Mouse (Mus musculus) megakaryocyte progenitor cell, adult 5-6 weeks (primary cell): Measurements from ENCODE around the gene Zbtb7a. TPM values are rescaled to one million over a fixed set of nuclear protein-coding genes. Genes with fewer than 3 reads are reported as not detected.

ENCODE experiments used
- total RNA-seq, 2 experiments: library from RNA; stranded (forward) in 1 of 2; stranded (reverse) in 1 of 2; fragments of 157-497, 149-512 nt in 1 of 2; fragments of 200-1000 nt in 1 of 2; gene quantifications; 2 replicates each; pipeline versions ENCODE4 v1.2.3 to v1.2.4; 2015 to 2017

Gene Zbtb7a
- total RNA-seq, 2 experiments from 2014 or later, result 7.7 to 17.4 TPM

Other genes with a start within 250 kb of the Zbtb7a start
Only the 30 nearest of the 31 such genes appear.
- 132 and 150 TPM in 2 replicates for gene Timm13, start 234.3 kb upstream of the Zbtb7a start, total RNA-seq (2015)
- 55.3 and 100 TPM in 2 replicates for gene Timm13, start 234.3 kb upstream of the Zbtb7a start, total RNA-seq (2017)
- gene Lmnb2, start 217.0 kb upstream of the Zbtb7a start, total RNA-seq (2015), result 11.7 and 13.9 TPM in 2 replicates
- 49.3 and 56.9 TPM in 2 replicates for gene Lmnb2, start 217.0 kb upstream of the Zbtb7a start, total RNA-seq (2017)
- gene Gadd45b, start 205.1 kb upstream of the Zbtb7a start, total RNA-seq (2015), result 18.7 and 20.7 TPM in 2 replicates
- 17.6 and 17.9 TPM in 2 replicates for gene Gadd45b, start 205.1 kb upstream of the Zbtb7a start, total RNA-seq (2017)
- gene Gng7, start 120.3 kb upstream of the Zbtb7a start, total RNA-seq (2015), result 0.44 and 0.57 TPM in 2 replicates
- 0.83 and 1.2 TPM in 2 replicates for gene Gng7, start 120.3 kb upstream of the Zbtb7a start, total RNA-seq (2017)
- not detected in 2 replicates for gene Diras1, start 109.6 kb upstream of the Zbtb7a start, total RNA-seq (2015)
- not detected in 2 replicates for gene Diras1, start 109.6 kb upstream of the Zbtb7a start, total RNA-seq (2017)
- 1.9 and 2.3 TPM in 2 replicates for gene Slc39a3, start 97.8 kb upstream of the Zbtb7a start, total RNA-seq (2015)
- 4.2 and 5.0 TPM in 2 replicates for gene Slc39a3, start 97.8 kb upstream of the Zbtb7a start, total RNA-seq (2017)
- gene Sgta, start 75.0 kb upstream of the Zbtb7a start, total RNA-seq (2015), result 27.0 and 37.6 TPM in 2 replicates
- 31.1 and 31.7 TPM in 2 replicates for gene Sgta, start 75.0 kb upstream of the Zbtb7a start, total RNA-seq (2017)
- gene Thop1, start 65.2 kb upstream of the Zbtb7a start, total RNA-seq (2015), result 12.7 and 15.6 TPM in 2 replicates
- 28.0 and 28.7 TPM in 2 replicates for gene Thop1, start 65.2 kb upstream of the Zbtb7a start, total RNA-seq (2017)
- gene Creb3l3, start 36.3 kb upstream of the Zbtb7a start, total RNA-seq (2015), result 0.54 and 0.88 TPM in 2 replicates
- gene Creb3l3, start 36.3 kb upstream of the Zbtb7a start, total RNA-seq (2017), result 0.30 and 0.58 TPM in 2 replicates
- 34.4 and 42.5 TPM in 2 replicates for gene Map2k2, start 29.3 kb upstream of the Zbtb7a start, total RNA-seq (2015)
- gene Map2k2, start 29.3 kb upstream of the Zbtb7a start, total RNA-seq (2017), result 50.1 and 54.9 TPM in 2 replicates
- gene Pias4, start 32.7 kb downstream of the Zbtb7a start, total RNA-seq (2015), result 9.4 and 10.0 TPM in 2 replicates
- gene Pias4, start 32.7 kb downstream of the Zbtb7a start, total RNA-seq (2017), result 9.4 and 9.8 TPM in 2 replicates
- 526 and 599 TPM in 2 replicates for gene Eef2, start 41.4 kb downstream of the Zbtb7a start, total RNA-seq (2015)
- 1,508 and 1,553 TPM in 2 replicates for gene Eef2, start 41.4 kb downstream of the Zbtb7a start, total RNA-seq (2017)
- 15.5 and 17.2 TPM in 2 replicates for gene Dapk3, start 47.8 kb downstream of the Zbtb7a start, total RNA-seq (2015)
- gene Dapk3, start 47.8 kb downstream of the Zbtb7a start, total RNA-seq (2017), result 37.2 and 54.7 TPM in 2 replicates
- gene 4930442H23Rik, start 48.6 kb downstream of the Zbtb7a start, total RNA-seq (2015), result not detected in 2 replicates
- gene 4930442H23Rik, start 48.6 kb downstream of the Zbtb7a start, total RNA-seq (2017), result not detected in 2 replicates
- gene Nmrk2, start 66.8 kb downstream of the Zbtb7a start, total RNA-seq (2015), result not detected in 2 replicates
- gene Nmrk2, start 66.8 kb downstream of the Zbtb7a start, total RNA-seq (2017), result not detected in 2 replicates
- not detected in 2 replicates for gene Atcay, start 95.6 kb downstream of the Zbtb7a start, total RNA-seq (2015)
- not detected in 2 replicates for gene Atcay, start 95.6 kb downstream of the Zbtb7a start, total RNA-seq (2017)
- 0.05 TPM in 1 of 2 replicates, not detected in the other for gene Zfr2, start 97.9 kb downstream of the Zbtb7a start, total RNA-seq (2015)
- 0.17 TPM in 1 of 2 replicates, not detected in the other for gene Zfr2, start 97.9 kb downstream of the Zbtb7a start, total RNA-seq (2017)
- gene Matk, start 117.7 kb downstream of the Zbtb7a start, total RNA-seq (2015), result 10.2 and 16.7 TPM in 2 replicates
- 32.7 and 33.7 TPM in 2 replicates for gene Matk, start 117.7 kb downstream of the Zbtb7a start, total RNA-seq (2017)
- gene Mrpl54, start 131.7 kb downstream of the Zbtb7a start, total RNA-seq (2015), result 95.1 and 97.1 TPM in 2 replicates
- 155 and 196 TPM in 2 replicates for gene Mrpl54, start 131.7 kb downstream of the Zbtb7a start, total RNA-seq (2017)
- 15.5 and 20.2 TPM in 2 replicates for gene Apba3, start 131.7 kb downstream of the Zbtb7a start, total RNA-seq (2015)
- gene Apba3, start 131.7 kb downstream of the Zbtb7a start, total RNA-seq (2017), result 10.5 and 16.9 TPM in 2 replicates
- 2.3 TPM in 2 replicates for gene Tjp3, start 156.4 kb downstream of the Zbtb7a start, total RNA-seq (2015)
- 3.9 and 5.2 TPM in 2 replicates for gene Tjp3, start 156.4 kb downstream of the Zbtb7a start, total RNA-seq (2017)
- gene Pip5k1c, start 157.7 kb downstream of the Zbtb7a start, total RNA-seq (2015), result 18.9 and 24.6 TPM in 2 replicates
- gene Pip5k1c, start 157.7 kb downstream of the Zbtb7a start, total RNA-seq (2017), result 32.4 and 37.4 TPM in 2 replicates
- 7.1 and 7.6 TPM in 2 replicates for gene Cactin, start 185.9 kb downstream of the Zbtb7a start, total RNA-seq (2015)
- gene Cactin, start 185.9 kb downstream of the Zbtb7a start, total RNA-seq (2017), result 30.8 and 32.7 TPM in 2 replicates
- gene Tbxa2r, start 193.5 kb downstream of the Zbtb7a start, total RNA-seq (2015), result 0.20 and 0.47 TPM in 2 replicates
- 0.47 TPM in 1 of 2 replicates, not detected in the other for gene Tbxa2r, start 193.5 kb downstream of the Zbtb7a start, total RNA-seq (2017)
- 0.32 TPM in 1 of 2 replicates, not detected in the other for gene Gipc3, start 208.0 kb downstream of the Zbtb7a start, total RNA-seq (2015)
- 0.17 TPM in 1 of 2 replicates, not detected in the other for gene Gipc3, start 208.0 kb downstream of the Zbtb7a start, total RNA-seq (2017)
- 24.5 and 29.0 TPM in 2 replicates for gene Hmg20b, start 215.3 kb downstream of the Zbtb7a start, total RNA-seq (2015)
- 22.2 and 32.3 TPM in 2 replicates for gene Hmg20b, start 215.3 kb downstream of the Zbtb7a start, total RNA-seq (2017)
- 6.7 and 7.0 TPM in 2 replicates for gene Mfsd12, start 222.3 kb downstream of the Zbtb7a start, total RNA-seq (2015)
- gene Mfsd12, start 222.3 kb downstream of the Zbtb7a start, total RNA-seq (2017), result 12.1 and 12.6 TPM in 2 replicates
- 0.59 and 0.99 TPM in 2 replicates for gene 4930404N11Rik, start 230.6 kb downstream of the Zbtb7a start, total RNA-seq (2015)
- gene 4930404N11Rik, start 230.6 kb downstream of the Zbtb7a start, total RNA-seq (2017), result 0.92 and 2.2 TPM in 2 replicates
- 17.1 and 21.7 TPM in 2 replicates for gene Fzr1, start 243.3 kb downstream of the Zbtb7a start, total RNA-seq (2015)
- 17.3 and 17.8 TPM in 2 replicates for gene Fzr1, start 243.3 kb downstream of the Zbtb7a start, total RNA-seq (2017)
- gene Dohh, start 249.2 kb downstream of the Zbtb7a start, total RNA-seq (2015), result 9.3 and 13.7 TPM in 2 replicates
- gene Dohh, start 249.2 kb downstream of the Zbtb7a start, total RNA-seq (2017), result 36.5 and 52.5 TPM in 2 replicates